Mouse (Mus musculus): ENCODE measurements around the gene Npc1l1.

Npc1l1 gene

DNA sequence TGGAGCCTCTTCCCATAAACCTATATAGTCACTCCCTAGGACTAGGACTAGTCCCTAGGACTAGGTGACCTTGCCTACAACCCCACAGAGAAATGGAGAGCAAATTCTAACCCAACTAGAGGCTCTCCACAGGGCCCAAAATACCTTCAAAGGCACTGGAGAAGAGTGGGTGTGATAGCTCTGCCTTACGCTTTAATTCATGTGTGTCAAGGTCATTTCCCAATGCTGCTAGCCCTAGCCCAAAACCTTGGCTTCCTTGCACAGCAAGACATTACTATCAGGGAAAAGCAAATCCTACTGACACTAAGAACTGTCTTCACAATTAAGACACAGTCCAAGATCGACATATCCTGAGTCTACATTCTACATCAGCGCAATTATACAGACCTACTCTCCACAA, 66.9 kb downstream of the Npc1l1 start:
- no peak for DNase-seq (ENCODE audit: low spot score in 2 of 2)

DNA sequence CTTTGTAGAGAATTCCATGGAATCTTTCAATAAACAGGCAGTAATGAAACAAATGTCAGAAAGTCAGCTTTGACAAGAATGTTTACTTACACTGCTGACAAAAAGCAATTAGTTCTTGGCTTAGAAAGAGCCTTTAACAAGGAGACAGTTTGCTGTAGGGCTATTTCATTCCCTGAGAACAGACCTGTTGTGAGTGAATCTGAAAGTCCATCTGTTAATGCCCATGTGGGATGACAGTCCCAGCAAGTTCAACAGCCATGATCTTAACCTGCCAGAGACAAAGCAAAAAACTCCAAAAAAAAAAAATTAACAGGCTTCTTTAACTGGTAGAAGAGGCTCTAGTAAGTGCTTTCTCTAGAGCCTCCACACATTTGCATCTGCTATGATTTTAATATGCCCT, 68.4 kb downstream of the Npc1l1 start:
- no peak for DNase-seq (ENCODE audit: low spot score in 2 of 2)

All from urinary bladder, adult 18-20 months (tissue).